Mouse (Mus musculus) testis, adult 2 months (tissue): ENCODE data around the gene Frg2f1. TPM values are rescaled to one million over a fixed set of nuclear protein-coding genes. Genes with fewer than 3 reads are reported as not detected.

Source experiments
- H3K27ac ChIP-seq: fragments of 200-500 bp; 2 replicates; pipeline ENCODE4 v1.5.1; 2012; ENCODE audit warnings: low read depth, low read length; ENCODE audit not compliant: control insufficient read depth, insufficient read depth
- H3K27me3 ChIP-seq: fragments of 200-500 bp; 2 replicates; pipeline ENCODE4 v1.6.1; 2012; ENCODE audit warnings: mild to moderate bottlenecking, low read length, moderate library complexity; ENCODE audit not compliant: control insufficient read depth, insufficient read depth
- H3K36me3 ChIP-seq: fragments of 200-500 bp; 2 replicates; pipeline ENCODE4 v1.6.1; 2012; ENCODE audit warnings: mild to moderate bottlenecking, low read length; ENCODE audit not compliant: control insufficient read depth, insufficient read depth
- H3K4me1 ChIP-seq: fragments of 200-500 bp; 2 replicates; pipeline ENCODE4 v1.6.1; 2012; ENCODE audit warnings: low read length; ENCODE audit not compliant: control insufficient read depth, insufficient read depth
- H3K4me3 ChIP-seq: fragments of 200-500 bp; 2 replicates; pipeline ENCODE4 v1.5.1; 2012; ENCODE audit warnings: low read depth, mild to moderate bottlenecking, low read length, moderate library complexity, mixed read lengths; ENCODE audit not compliant: control insufficient read depth
- CTCF ChIP-seq: fragments of 200-500 bp; IDR thresholded peaks from 2 replicates; pipeline ENCODE4 v1.5.1; 2012; ENCODE audit warnings: low read depth, mild to moderate bottlenecking, inconsistent platforms, low read length, moderate library complexity; ENCODE audit not compliant: control insufficient read depth, insufficient read depth, insufficient replicate concordance
- POLR2A ChIP-seq: fragments of 200-500 bp; IDR thresholded peaks from 2 replicates; pipeline ENCODE4 v1.6.1; 2012; ENCODE audit warnings: low read depth, mild to moderate bottlenecking, inconsistent platforms, low read length, moderate library complexity; ENCODE audit not compliant: control insufficient read depth
- polyA plus RNA-seq: library from polyadenylated mRNA; depleted of rRNA; stranded (reverse); fragments of >200 nt; gene quantifications from 2 replicates; pipeline ENCODE4 v1.2.3, GENCODE M21; 2012

Gene Frg2f1
- polyA plus RNA-seq, 1 experiment: 12.0 TPM

GRCm38 (mm10) chr4:119526329-119526845, 12.9 kb downstream of the Frg2f1 start:
- H3K27me3 ChIP-seq: no peaks in the 10 kb centered on the region
- no peak for TF ChIP-seq CTCF
- TF ChIP-seq POLR2A: no peak
- H3K36me3 ChIP-seq: no peaks in the 10 kb centered on the region
- H3K4me1 ChIP-seq: no peaks in the 10 kb centered on the region
- H3K27ac ChIP-seq: no peak overlapping the region
- H3K4me3 ChIP-seq: no peak overlapping the region

- Histone ChIP-seq H3K4me1 (no peaks in the 10 kb centered on the region), H3K36me3 (no peaks in the 10 kb centered on the region), H3K27ac (no peak overlapping the region), H3K4me3 (no peak overlapping the region), H3K27me3 (no peaks in the 10 kb centered on the region)
- TF ChIP-seq CTCF: no peak
- TF ChIP-seq POLR2A: no peak
Observed at GRCm38 (mm10) chr4:119524466-119524865, 14.9 kb downstream of the Frg2f1 start.

GRCm38 (mm10) chr4:119524010-119524409, 15.3 kb downstream of the Frg2f1 start:
- H3K4me1 ChIP-seq: no peaks in the 10 kb centered on the region
- no peak overlapping the region for H3K4me3 ChIP-seq
- H3K27me3 ChIP-seq: no peaks in the 10 kb centered on the region
- TF ChIP-seq POLR2A (no peak), CTCF (no peak)
- no peaks in the 10 kb centered on the region for H3K36me3 ChIP-seq
- no peak overlapping the region for H3K27ac ChIP-seq

GRCm38 (mm10) chr4:119523575-119523974, 15.8 kb downstream of the Frg2f1 start:
- TF ChIP-seq CTCF (no peak), POLR2A (no peak)
- Histone ChIP-seq H3K27me3 (no peaks in the 10 kb centered on the region), H3K4me3 (no peak overlapping the region), H3K4me1 (no peaks in the 10 kb centered on the region), H3K36me3 (no peaks in the 10 kb centered on the region), H3K27ac (no peak overlapping the region)

DNA sequence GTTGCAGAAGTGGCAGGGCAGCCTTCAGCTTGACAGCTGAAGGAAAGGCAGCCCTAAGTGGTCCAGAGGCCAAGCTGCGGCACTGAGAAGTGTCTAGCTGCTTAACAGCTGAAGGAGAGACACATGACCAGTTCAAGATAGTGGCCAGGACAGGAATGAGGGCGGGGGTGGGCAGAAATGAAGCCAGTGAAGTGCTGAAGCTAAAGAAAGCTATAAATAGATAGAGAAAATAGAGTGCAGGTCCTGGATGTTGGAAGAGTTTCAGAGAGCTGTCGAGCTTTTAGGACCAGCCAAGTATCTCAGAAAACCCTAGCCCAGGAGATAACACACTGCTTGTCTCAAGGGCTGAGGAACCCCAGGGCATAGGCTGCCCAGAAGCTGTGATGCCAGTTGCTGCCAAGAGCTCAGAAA, 26.6 kb downstream of the Frg2f1 start:
- H3K4me1 ChIP-seq: no peaks in the 10 kb centered on the region
- no peak overlapping the region for H3K4me3 ChIP-seq
- H3K27me3 ChIP-seq: no peaks in the 10 kb centered on the region
- H3K27ac ChIP-seq: no peak overlapping the region
- no peaks in the 10 kb centered on the region for H3K36me3 ChIP-seq
- TF ChIP-seq POLR2A (no peak), CTCF (no peak)

DNA sequence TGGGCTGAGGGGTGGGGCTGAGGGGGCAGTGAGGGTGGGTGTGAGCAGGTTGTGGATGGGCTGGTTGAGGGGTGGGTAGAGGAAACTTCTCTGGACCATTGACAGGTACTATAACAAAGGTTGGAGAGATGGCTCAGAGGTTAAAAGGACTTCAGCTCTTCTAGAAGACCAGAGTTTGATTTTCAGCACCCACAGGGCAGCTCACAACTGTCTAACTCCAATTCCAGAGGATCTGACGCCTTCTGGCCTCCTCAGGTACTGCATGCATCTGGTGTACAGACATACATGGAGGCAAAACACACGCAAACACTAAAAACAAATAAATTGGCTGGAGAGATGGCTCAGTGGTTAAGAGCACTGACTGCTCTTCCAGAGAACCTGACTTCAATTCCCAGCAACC, 27.7 kb downstream of the Frg2f1 start:
- H3K36me3 ChIP-seq: no peaks in the 10 kb centered on the region
- TF ChIP-seq CTCF (no peak), POLR2A (no peak)
- no peak overlapping the region for H3K27ac ChIP-seq
- H3K4me1 ChIP-seq: no peaks in the 10 kb centered on the region
- no peak overlapping the region for H3K4me3 ChIP-seq
- H3K27me3 ChIP-seq: no peaks in the 10 kb centered on the region

- Histone ChIP-seq H3K4me1 (no peaks in the 10 kb centered on the region), H3K36me3 (no peaks in the 10 kb centered on the region), H3K4me3 (no peak overlapping the region), H3K27me3 (no peaks in the 10 kb centered on the region), H3K27ac (no peak overlapping the region)
- TF ChIP-seq POLR2A: no peak
- no peak for TF ChIP-seq CTCF
Observed at GRCm38 (mm10) chr4:119498319-119498848, 40.9 kb downstream of the Frg2f1 start.

- TF ChIP-seq POLR2A: no peak
- no peak for TF ChIP-seq CTCF
- Histone ChIP-seq H3K4me1 (peaks cover 3% of the 10 kb centered on the region; the same call in 1 of the 2 replicates), H3K27me3 (no peaks in the 10 kb centered on the region), H3K4me3 (peak overlapping the region; percentile 66; the same call in 1 of the 2 replicates), H3K36me3 (no peaks in the 10 kb centered on the region), H3K27ac (no peak overlapping the region)
Observed at GRCm38 (mm10) chr4:119492933-119493327, 46.4 kb downstream of the Frg2f1 start.
